ENCODE assay signal across 10 mouse cellular contexts in genomic region chr10:36832204-36832603, GRCm38 (mm10).
"Had no signal": no experiment of that assay in that cellular context is flagged by ENCODE, and none has a peak within 500 bp of the region (broad histone marks: within the 10 kb centered on the region; RNA-seq: fewer than 3 reads in every experiment).

No protein-coding gene starts in this region.

- H3K9ac ChIP-seq: kidney, embryonic 15.5 days; limb, embryonic 13.5 days; liver, embryonic 14.5 days had no signal

- H3K4me3 ChIP-seq: kidney, embryonic 15.5 days; limb, embryonic 13.5 days had no signal

- H3K4me2 ChIP-seq: kidney, embryonic 15.5 days; limb, embryonic 13.5 days had no signal

- H3K27me3 ChIP-seq: kidney, embryonic 15.5 days; limb, embryonic 13.5 days had no signal

- DNase-seq: kidney, postnatal 14 days; left cerebral cortex, postnatal 4 days; lung, adult 18-20 months; midbrain, embryonic 14.5 days; right cerebral cortex, adult 18-20 months; right cerebral cortex, postnatal 25 days; thymus, postnatal 14 days had no signal

- H3K27ac ChIP-seq: kidney, embryonic 15.5 days; limb, embryonic 13.5 days; liver, embryonic 14.5 days had no signal

- H3K4me1 ChIP-seq: kidney, embryonic 15.5 days had no signal

- H3K36me3 ChIP-seq: kidney, embryonic 15.5 days; limb, embryonic 13.5 days had no signal

- H3K9me3 ChIP-seq: kidney, embryonic 15.5 days; limb, embryonic 13.5 days had no signal
